Mouse (Mus musculus): ENCODE measurements around the gene Pycr1.

The Pycr1 gene

GRCm38 (mm10) chr11:120657301-120657700 lies 13.7 kb upstream of the Pycr1 start:
- no peak for DNase-seq (ENCODE audit: low spot score)

- DNase-seq (ENCODE audit: low spot score) = no peak
These were observed 11.2 kb upstream of the Pycr1 start for GRCm38 (mm10) chr11:120654741-120655140.

- DNase-seq (ENCODE audit: low spot score) = no peak
These were observed 8.3 kb upstream of the Pycr1 start for GRCm38 (mm10) chr11:120651872-120652271.

- no peak for DNase-seq (ENCODE audit: low spot score)
These were observed 4.5 kb upstream of the Pycr1 start, which contains the start of gene Myadml2 for GRCm38 (mm10) chr11:120648001-120648476. TSS of gene Myadml2 (minus strand) at chr11:120648158.

- DNase-seq (ENCODE audit: low spot score) = no peak
These were observed 3.7 kb upstream of the Pycr1 start for GRCm38 (mm10) chr11:120647047-120647830.

- peak; percentile 16 for DNase-seq (ENCODE audit: low spot score)
These were observed 499 bp downstream of the Pycr1 start for GRCm38 (mm10) chr11:120642939-120643600.

- DNase-seq (ENCODE audit: low spot score) = no peak
These were observed 1.7 kb downstream of the Pycr1 start for GRCm38 (mm10) chr11:120641869-120642268.

- DNase-seq (ENCODE audit: low spot score) = no peak
These were observed 2.3 kb downstream of the Pycr1 start for GRCm38 (mm10) chr11:120641255-120641654.

- DNase-seq (ENCODE audit: low spot score) = no peak
These were observed 8.8 kb downstream of the Pycr1 start for GRCm38 (mm10) chr11:120634810-120635209.

GRCm38 (mm10) chr11:120633520-120634343 lies 9.8 kb downstream of the Pycr1 start, which contains the start of gene Mafg:
TSS of gene Mafg (minus strand) at chr11:120633600.
- DNase-seq (ENCODE audit: low spot score) = peak; percentile 89

GRCm38 (mm10) chr11:120632559-120633519 lies 10.7 kb downstream of the Pycr1 start:
- DNase-seq (ENCODE audit: low spot score) = peak; percentile 28

- no peak for DNase-seq (ENCODE audit: low spot score)
These were observed 11.7 kb downstream of the Pycr1 start for GRCm38 (mm10) chr11:120631726-120632448.

- DNase-seq (ENCODE audit: low spot score) = peak; percentile 35
These were observed 12.5 kb downstream of the Pycr1 start for GRCm38 (mm10) chr11:120630881-120631725.

GRCm38 (mm10) chr11:120630401-120630871 lies 13.1 kb downstream of the Pycr1 start:
- DNase-seq (ENCODE audit: low spot score) = no peak

- DNase-seq (ENCODE audit: low spot score) = no peak
These were observed 13.7 kb downstream of the Pycr1 start for GRCm38 (mm10) chr11:120629911-120630310.

GRCm38 (mm10) chr11:120629341-120629730 lies 14.2 kb downstream of the Pycr1 start:
- DNase-seq (ENCODE audit: low spot score) = peak; percentile 65

- no peak for DNase-seq (ENCODE audit: low spot score)
These were observed 14.8 kb downstream of the Pycr1 start for GRCm38 (mm10) chr11:120628601-120629340.

- peak; percentile 78 for DNase-seq (ENCODE audit: low spot score)
These were observed 15.9 kb downstream of the Pycr1 start for GRCm38 (mm10) chr11:120627468-120628300.

Data from T-cell, adult 2 months (primary cell).